ENCODE assay signal across 12 mouse cellular contexts in the genomic region with DNA sequence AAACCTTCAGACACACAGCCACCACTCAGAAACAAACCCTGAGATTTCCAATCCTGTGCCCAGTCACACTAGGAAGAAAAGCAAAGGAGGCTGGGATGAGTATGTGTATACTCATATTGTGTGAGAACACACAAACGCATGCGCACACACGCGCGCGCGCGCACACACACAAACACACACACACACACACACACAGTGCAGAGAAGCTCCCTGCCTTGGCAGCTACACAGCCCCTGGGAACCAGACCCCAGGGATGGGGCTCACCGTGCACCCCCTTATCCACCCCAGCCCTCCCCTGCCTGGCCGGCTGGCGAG. TPM values are rescaled to one million over a fixed set of nuclear protein-coding genes. Genes with fewer than 3 reads are reported as not detected.
DNase-seq lines count a peak whose midpoint lies in the region; ATAC-seq and TF ChIP-seq lines count a peak whose summit lies in the region.
"Had no signal": no experiment of that assay in that cellular context is flagged by ENCODE, and none has a peak within 500 bp of the region (broad histone marks: within the 10 kb centered on the region; RNA-seq: fewer than 3 reads in every experiment).

No protein-coding gene starts in this region.

- DNase-seq in cerebellum, adult 11-12 months = peak; percentile 70
- no peak for DNase-seq in cerebellum, postnatal 10 days
- DNase-seq in left cerebral cortex, adult 2 months (ENCODE audit: extremely low spot score in 1 of 2, low spot score in 2 of 2) = no peak
- DNase-seq in left cerebral cortex, postnatal 36 days (ENCODE audit: low spot score in 2 of 2) = no peak
- no peak for DNase-seq in midbrain, embryonic 14.5 days
- DNase-seq in T-cell, adult 2 months (ENCODE audit: low spot score) = no peak
- DNase-seq in natural killer cell, adult 2 months (ENCODE audit: low spot score in 2 of 2) = no peak
- DNase-seq: adrenal gland, postnatal 36 days; heart, postnatal 14 days; liver; lung, postnatal 4 days had no signal

- H3K9me3 ChIP-seq in forebrain, embryonic 15.5 days = no peaks in the 10 kb centered on the region
- H3K9me3 ChIP-seq in midbrain, embryonic 14.5 days (ENCODE audit: control insufficient read depth, low read length) = no peaks in the 10 kb centered on the region

- peak; percentile 33 for ATAC-seq in forebrain, embryonic 15.5 days (replicated peaks)
- ATAC-seq in midbrain, embryonic 14.5 days (ENCODE audit: low FRiP score, low TSS enrichment) = no peak; the same call in 1 of the 2 replicates

- H3K4me3 ChIP-seq in left cerebral cortex, adult 2 months = no peak overlapping the region
- H3K4me3 ChIP-seq in forebrain, embryonic 15.5 days = no peak overlapping the region
- no peak overlapping the region for H3K4me3 ChIP-seq in midbrain, embryonic 14.5 days (replicated peaks; ENCODE audit: low read depth, low read length)

- peak overlapping the region; percentile 4 for H3K4me2 ChIP-seq in forebrain, embryonic 15.5 days (replicated peaks)
- no peak overlapping the region for H3K4me2 ChIP-seq in midbrain, embryonic 14.5 days (ENCODE audit: low read length)

- H3K27me3 ChIP-seq in forebrain, embryonic 15.5 days = no peaks in the 10 kb centered on the region
- H3K27me3 ChIP-seq in midbrain, embryonic 14.5 days (ENCODE audit: control insufficient read depth, insufficient read depth, low read length) = peaks cover 20% of the 10 kb centered on the region; the same call in 1 of the 2 replicates

- intact Hi-C loops in left cerebral cortex, adult 2 months (cut with DNase I) = no loop called here
- intact Hi-C loops in left cerebral cortex, postnatal 36 days (cut with DNase I) = loop anchor here (5.0 kb wide), 2 partner anchors 42 to 172 kb away; no protein-coding TSS in a partner anchor

- 58% methylated on average over 11 of the region's 11 CpGs for WGBS in forebrain, embryonic 15.5 days
- WGBS in midbrain, embryonic 14.5 days = 71% methylated on average over 11 of the region's 11 CpGs

- TF ChIP-seq CTCF in left cerebral cortex, adult 2 months (IDR thresholded peaks at IDR 0.05) = no peak

- no peaks in the 10 kb centered on the region for H3K36me3 ChIP-seq in forebrain, embryonic 15.5 days
- no peaks in the 10 kb centered on the region for H3K36me3 ChIP-seq in midbrain, embryonic 14.5 days (ENCODE audit: control insufficient read depth, insufficient read depth, low read length)

- peak overlapping the region; percentile 48 for H3K27ac ChIP-seq in left cerebral cortex, adult 2 months
- peak overlapping the region; percentile 97 for H3K27ac ChIP-seq in forebrain, embryonic 15.5 days (replicated peaks)
- peak overlapping the region; percentile 66 for H3K27ac ChIP-seq in midbrain, embryonic 14.5 days (replicated peaks; ENCODE audit: low read depth, low read length)

- H3K9ac ChIP-seq in forebrain, embryonic 15.5 days (replicated peaks) = no peak overlapping the region
- H3K9ac ChIP-seq in midbrain, embryonic 14.5 days (replicated peaks; ENCODE audit: low read length) = no peak overlapping the region

- peaks cover 47% of the 10 kb centered on the region for H3K4me1 ChIP-seq in forebrain, embryonic 15.5 days
- H3K4me1 ChIP-seq in midbrain, embryonic 14.5 days (ENCODE audit: control insufficient read depth, insufficient read depth, low read length) = peaks cover 20% of the 10 kb centered on the region

RNA-seq across cellular contexts. Expression of a gene that starts 8.4 kb away (rescaled TPM):
- 10 to 100 TPM in 1 of 2 experiments, 1 to 10 TPM in 1; 9.7 to 11.1 TPM for total RNA-seq in left cerebral cortex, adult 2 months (2021)
- 10 to 100 TPM; 10.3 to 10.9 TPM for total RNA-seq in left cerebral cortex, postnatal 36 days (2021)
- polyA plus RNA-seq in forebrain, embryonic 15.5 days (2015; fragmentation: Nextera tagmentation; extraction: Ambion mirVana) = 8.1 and 8.9 TPM in 2 replicates
- polyA plus RNA-seq in midbrain, embryonic 14.5 days (2014; fragmentation: Nextera tagmentation; extraction: Ambion mirVana) = 9.9 and 12.7 TPM in 2 replicates

RNA-seq across cellular contexts. Expression of a gene that starts 14.1 kb away (rescaled TPM):
- 100 to 1,000 TPM; 347 to 350 TPM for total RNA-seq in left cerebral cortex, adult 2 months (2021)
- 100 to 1,000 TPM; 303 to 353 TPM for total RNA-seq in left cerebral cortex, postnatal 36 days (2021)
- 413 and 445 TPM in 2 replicates for polyA plus RNA-seq in forebrain, embryonic 15.5 days (2015; fragmentation: Nextera tagmentation; extraction: Ambion mirVana)
- 45.9 and 49.8 TPM in 2 replicates for polyA plus RNA-seq in midbrain, embryonic 14.5 days (2014; fragmentation: Nextera tagmentation; extraction: Ambion mirVana)

RNA-seq across cellular contexts. Expression of a gene that starts 17.1 kb away (rescaled TPM):
- 10 to 100 TPM; 23.9 to 25.8 TPM for total RNA-seq in left cerebral cortex, adult 2 months (2021)
- total RNA-seq in left cerebral cortex, postnatal 36 days (2021) = 10 to 100 TPM; 26.3 to 26.9 TPM
- polyA plus RNA-seq in forebrain, embryonic 15.5 days (2015; fragmentation: Nextera tagmentation; extraction: Ambion mirVana) = 36.3 and 39.9 TPM in 2 replicates
- 32.7 and 35.8 TPM in 2 replicates for polyA plus RNA-seq in midbrain, embryonic 14.5 days (2014; fragmentation: Nextera tagmentation; extraction: Ambion mirVana)

RNA-seq across cellular contexts. Expression of a gene that starts 26.3 kb away (rescaled TPM):
- 10 to 100 TPM; 77.7 to 77.8 TPM for total RNA-seq in left cerebral cortex, adult 2 months (2021)
- 10 to 100 TPM; 77.9 to 78.8 TPM for total RNA-seq in left cerebral cortex, postnatal 36 days (2021)
- 82.1 and 85.1 TPM in 2 replicates for polyA plus RNA-seq in forebrain, embryonic 15.5 days (2015; fragmentation: Nextera tagmentation; extraction: Ambion mirVana)
- 83.4 and 84.3 TPM in 2 replicates for polyA plus RNA-seq in midbrain, embryonic 14.5 days (2014; fragmentation: Nextera tagmentation; extraction: Ambion mirVana)

RNA-seq across cellular contexts. Expression of a gene that starts 32.5 kb away (rescaled TPM):
- 100 to 1,000 TPM; 459 to 496 TPM for total RNA-seq in left cerebral cortex, adult 2 months (2021)
- total RNA-seq in left cerebral cortex, postnatal 36 days (2021) = 100 to 1,000 TPM; 435 to 511 TPM
- polyA plus RNA-seq in forebrain, embryonic 15.5 days (2015; fragmentation: Nextera tagmentation; extraction: Ambion mirVana) = 559 and 575 TPM in 2 replicates
- polyA plus RNA-seq in midbrain, embryonic 14.5 days (2014; fragmentation: Nextera tagmentation; extraction: Ambion mirVana) = 434 and 525 TPM in 2 replicates
